Mouse (Mus musculus): ENCODE measurements around the gene A530084C06Rik.
A peak's percentile ranks its signal among the peaks of the same experiment; 100 is the strongest.

Gene A530084C06Rik

DNA sequence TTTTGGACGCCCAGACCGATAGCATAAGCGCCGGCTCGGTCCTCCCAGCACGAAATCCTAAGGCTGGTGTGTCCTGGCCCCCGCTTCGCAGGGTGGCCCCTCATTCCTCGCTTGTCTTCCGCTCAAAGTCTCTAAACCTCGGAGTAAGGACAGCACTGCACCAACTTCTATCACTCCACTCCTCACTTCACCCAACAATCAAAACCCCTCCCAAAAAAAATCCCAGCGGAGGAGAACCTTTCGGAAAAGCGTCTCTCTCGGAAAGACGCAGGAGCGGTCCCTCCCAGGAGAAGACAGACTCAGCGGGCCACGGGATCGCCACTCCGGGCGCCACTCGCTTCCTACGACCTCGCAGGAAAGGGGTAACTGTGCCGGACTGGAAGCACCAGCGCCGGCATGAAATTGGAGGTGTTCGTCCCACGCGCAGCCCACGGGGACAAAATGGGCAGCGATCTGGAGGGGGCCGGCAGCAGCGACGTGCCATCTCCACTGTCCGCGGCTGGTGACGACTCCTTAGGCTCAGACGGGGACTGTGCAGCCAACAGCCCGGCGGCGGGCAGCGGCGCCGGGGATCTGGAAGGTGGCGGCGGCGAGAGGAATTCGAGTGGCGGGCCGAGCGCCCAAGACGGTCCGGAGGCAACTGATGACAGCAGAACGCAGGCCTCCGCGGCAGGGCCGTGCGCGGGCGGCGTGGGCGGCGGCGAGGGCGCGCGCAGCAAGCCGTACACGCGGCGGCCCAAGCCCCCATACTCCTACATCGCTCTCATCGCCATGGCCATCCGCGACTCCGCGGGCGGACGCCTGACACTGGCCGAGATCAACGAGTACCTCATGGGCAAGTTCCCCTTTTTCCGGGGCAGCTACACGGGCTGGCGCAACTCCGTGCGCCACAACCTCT lies at the start of gene A530084C06Rik:
Gene A530084C06Rik (minus strand): TSS at position 813 of the 898 bp plus-strand sequence.
- no peak for DNase-seq

DNA sequence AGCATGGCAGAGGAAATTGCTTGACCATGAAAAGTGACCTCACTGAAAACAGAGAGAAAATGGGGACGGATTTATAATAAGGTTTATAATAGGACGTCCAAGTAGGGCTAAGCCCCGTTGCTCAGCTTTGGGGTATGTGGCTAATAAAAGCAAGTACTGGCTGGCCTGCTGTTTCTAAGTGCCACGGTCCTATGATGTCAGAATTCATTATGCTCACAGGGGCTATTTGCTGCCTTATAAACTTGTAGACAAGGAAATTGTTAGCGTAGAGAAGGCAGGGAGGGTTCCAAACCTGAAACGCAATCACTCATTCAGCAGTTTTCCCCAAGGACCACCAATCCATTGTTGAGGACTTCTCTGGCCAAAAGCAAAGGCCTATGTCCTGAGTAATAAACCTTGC lies 44.8 kb upstream of the A530084C06Rik start:
- DNase-seq, result no peak

DNA sequence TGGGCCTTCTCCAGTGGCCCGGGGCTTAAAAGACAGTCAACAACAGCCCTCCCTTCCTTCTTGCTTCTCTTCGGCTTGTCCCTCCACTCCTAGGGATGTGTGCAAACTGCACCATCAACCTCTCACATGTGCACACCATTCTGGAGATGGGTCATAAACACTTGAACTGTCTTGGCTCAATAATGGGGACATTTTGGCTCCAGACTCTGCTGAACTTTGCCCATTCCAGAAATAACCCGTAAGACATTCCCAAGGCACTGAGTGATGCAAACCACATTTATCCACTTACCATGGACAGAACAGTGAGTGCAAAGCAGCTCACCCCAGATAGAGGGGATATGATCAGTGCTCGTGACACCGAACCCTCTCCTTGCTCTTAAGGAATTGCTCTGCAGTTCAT lies 40.4 kb upstream of the A530084C06Rik start:
- DNase-seq, result no peak

DNA sequence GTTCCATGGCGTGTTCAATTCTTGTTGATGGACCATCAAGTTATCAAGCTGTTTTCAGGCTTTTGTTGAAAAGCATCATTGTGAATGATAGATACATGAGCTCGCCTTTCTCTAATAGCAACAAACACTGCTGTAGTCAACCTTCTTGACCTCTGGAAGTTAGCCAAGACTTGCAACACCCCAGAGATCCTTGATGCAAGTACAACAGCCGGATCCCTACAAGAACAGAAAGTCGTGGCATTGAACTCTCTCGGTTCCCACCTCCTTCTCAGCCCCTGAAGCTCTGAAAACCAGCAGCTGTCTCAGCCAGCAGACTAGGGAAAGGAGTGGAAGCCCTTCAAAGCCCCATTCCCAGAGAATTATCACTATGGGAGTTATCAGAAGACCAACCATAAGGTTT lies 28.2 kb upstream of the A530084C06Rik start:
- no peak for DNase-seq

DNA sequence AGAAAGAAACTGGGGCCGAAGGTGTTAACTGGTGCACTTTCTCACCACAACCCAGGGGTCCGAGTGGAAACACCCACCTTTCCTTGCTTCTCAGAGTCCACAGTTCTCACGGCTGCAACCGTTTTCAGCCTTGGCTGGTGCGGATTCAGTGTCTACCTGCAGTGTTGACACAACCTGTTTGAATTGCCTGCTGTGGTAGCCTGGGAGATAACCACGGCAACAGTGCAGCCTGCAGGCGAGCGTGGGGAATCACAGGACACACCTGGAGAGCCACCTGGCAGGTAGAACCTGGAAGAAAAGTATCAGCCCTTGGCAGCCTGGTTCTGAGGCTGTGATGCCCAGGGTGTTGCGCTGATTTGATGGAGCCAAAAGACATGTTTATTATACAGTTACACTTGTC lies 20.7 kb upstream of the A530084C06Rik start:
- no peak for DNase-seq

DNA sequence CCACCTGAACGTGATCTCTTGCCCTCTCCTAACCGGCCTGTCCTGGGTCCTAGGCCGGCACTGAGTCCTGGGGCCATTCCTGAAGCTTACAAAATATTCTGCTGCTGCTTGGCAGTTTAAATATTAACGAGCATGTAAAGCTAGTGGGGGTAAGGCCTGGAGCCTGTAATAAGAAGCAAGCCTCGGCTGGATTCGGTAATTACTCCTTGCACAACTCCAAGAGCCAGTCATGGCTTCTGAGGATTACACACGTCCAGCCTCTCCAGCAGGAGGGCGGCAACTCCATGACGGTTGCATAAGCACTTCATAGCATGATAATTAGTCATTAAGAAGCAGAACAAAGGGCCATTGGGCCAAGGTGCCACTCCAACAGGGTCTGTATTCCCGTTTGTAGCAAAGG lies 19.3 kb upstream of the A530084C06Rik start:
- no peak for DNase-seq

DNA sequence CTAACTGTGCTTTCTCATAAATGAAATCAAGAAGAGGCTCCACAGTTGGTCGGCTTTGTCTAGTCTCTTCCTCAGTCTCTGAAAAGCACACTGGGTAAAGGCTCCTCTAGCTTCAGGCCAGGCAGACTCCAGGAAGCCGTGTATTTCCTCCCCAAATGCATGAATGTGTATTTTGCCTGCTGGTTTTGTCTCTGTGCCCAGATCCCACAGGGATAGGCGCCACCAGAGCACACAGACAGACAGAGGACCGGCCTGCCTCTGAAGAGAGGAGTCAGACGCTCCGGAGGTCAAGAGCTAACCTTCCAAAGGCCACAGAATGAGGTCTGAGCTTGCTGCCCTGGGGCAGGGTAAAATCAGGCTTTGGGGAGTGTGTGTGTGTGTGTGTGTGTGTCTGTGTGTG lies 18.4 kb upstream of the A530084C06Rik start:
- DNase-seq, result no peak

DNA sequence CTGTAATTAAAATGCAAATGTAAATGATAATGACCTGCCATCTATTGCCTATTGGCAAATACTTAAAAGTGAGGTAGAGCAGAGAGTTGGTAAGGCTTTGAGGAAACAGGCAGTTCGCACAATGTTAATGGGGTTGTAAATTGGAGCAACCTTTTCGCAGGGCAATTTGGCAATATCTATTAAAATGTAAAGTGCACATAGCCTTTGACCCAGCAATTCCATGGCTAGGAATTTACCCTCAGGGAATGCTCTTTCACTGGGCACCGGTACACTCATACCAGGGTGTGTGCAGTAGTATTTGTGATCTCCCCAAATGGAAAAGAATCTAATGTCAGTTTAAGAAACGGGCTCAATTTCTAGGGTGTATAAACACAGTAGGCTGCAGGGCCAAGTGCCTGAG lies 17.6 kb upstream of the A530084C06Rik start:
- DNase-seq, result no peak

DNA sequence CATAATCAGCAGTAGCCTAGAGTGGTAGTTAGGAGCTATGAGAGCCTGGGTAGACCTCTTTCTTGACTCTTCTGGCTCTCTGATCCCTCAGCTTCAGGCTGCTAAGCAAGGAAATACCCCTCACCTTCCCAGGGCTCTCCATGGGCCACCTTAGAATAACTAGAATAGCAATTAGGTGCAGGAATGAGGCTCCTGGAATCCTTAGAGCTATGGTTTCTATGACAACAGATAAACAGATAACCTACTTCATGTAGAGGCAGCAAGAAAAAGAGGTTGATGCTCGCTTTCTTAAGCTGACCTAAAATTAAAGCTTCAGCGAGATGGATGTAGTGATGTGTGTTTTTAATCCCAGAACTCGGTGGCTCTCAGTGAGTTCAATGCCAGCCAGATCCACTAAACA lies 15.5 kb upstream of the A530084C06Rik start:
- DNase-seq, result no peak

DNA sequence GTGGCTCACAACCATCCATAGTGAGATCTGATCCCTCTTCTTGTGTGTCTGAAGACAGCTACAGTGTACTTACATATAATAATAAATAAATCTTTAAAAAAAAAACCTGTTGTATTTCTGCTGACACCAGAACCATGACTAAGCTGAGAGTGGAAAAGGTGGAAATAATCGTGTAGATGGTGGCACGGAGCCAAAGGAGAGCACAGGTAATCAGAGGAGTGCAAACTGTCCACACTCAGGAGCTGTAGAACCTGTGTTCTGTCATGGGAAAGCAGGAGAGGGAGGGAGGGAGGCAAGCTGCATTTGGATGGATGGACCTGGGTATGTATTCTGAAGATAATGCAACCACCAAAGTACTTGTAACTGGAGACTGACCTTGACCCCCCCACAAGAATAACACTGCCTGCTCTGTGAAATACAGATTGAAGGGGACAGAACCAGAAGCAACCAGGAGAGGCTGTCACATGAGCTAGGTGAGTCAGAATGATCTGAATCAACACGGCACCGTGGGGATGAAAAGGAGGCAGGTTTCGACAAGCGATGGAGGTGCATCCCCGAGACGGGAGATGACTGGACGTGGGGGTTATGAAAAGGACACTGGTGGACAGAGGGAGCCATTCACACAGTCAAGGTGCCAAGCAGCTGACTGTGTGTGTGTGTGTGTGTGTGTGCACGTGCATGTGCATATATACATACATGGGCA lies 13.8 kb upstream of the A530084C06Rik start:
- no peak for DNase-seq

DNA sequence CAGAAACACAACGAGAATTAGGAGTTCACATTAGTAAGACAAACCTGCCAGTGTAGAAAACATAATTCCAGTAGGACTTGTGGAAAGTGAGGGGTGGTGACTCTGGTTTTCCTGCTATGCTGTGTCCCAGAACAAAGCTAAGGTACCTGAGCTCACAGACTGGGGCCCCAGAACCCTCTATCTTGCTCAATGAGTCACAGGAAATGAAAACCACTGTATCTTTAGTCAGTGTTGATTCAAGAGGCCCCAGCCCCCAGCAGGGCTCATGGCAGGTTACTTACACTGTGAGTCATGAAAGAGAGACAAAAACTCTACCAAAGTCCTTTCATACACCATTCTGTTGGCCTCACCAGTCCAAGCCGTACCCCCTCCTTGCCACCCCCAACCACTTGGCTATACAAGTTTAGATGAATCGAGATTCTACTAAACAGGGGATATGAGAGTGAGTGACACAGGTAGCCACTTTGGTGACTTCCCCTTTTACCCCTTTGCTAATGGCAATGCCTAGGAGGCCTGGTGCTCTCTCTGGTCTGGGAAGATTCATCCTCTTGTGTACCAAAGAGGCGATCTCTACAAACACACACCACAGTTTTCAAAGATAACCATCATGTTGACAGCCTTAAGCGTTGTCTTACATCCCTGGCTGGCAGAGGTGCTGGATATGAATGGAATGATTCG lies 8.6 kb upstream of the A530084C06Rik start:
- no peak for DNase-seq

DNA sequence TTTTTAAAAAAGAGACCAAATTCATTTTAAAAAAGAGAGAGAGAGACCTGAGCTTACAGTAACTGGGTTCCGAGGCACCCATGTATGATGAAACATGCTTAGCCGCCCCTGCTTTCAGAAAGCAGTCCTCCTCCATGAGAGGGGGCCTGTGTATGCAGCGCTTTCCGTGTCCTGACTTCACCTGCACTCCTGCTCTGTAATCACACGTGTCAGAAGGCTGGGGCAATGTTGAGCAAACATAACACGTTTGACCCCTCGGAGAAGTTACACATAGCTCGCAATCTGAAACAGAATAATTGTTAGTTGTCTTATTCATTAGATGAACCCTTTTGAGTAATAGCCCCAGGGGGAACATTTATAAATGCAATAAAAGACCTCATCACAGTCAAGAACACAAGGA lies 8.0 kb upstream of the A530084C06Rik start:
- DNase-seq, result no peak

DNA sequence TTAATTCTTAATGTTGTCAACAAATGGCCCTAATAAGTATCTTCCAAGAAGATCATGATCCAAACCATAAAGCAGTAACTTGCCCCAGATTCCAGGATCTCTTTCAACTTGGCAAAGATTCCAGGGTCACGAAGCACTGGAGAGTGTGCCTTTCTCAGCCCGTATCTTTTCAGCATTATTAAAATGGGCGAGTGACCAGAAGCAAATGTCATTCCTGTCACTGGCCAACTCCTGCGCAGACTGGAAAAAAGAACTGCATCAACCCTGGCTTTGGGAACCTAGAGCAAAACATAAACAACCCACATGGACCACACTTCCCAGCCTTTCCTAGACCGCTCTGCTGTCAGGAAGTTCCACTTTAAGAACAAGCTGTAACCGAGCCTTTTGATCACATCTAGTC lies 5.3 kb upstream of the A530084C06Rik start:
- no peak for DNase-seq

DNA sequence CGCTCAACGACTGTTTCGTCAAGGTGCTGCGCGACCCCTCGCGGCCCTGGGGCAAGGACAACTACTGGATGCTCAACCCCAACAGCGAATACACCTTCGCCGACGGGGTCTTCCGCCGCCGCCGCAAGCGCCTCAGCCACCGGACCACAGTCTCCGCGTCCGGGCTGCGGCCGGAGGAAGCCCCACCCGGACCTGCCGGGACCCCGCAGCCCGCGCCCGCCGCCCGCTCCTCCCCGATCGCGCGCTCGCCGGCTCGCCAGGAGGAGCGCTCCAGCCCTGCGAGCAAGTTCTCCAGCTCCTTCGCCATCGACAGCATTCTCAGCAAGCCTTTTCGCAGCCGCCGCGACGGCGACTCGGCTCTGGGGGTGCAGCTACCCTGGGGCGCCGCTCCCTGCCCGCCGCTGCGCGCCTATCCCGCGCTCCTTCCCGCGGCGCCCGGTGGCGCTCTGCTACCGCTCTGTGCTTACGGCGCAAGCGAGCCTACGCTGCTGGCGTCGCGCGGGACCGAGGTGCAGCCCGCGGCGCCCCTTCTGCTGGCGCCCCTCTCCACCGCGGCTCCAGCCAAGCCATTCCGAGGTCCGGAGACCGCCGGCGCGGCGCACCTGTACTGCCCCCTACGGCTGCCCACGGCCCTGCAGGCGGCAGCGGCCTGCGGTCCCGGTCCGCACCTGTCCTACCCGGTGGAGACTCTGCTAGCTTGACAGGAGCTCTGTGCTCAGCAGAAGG lies 449 bp upstream of the A530084C06Rik start:
- DNase-seq, result peak; percentile 13

DNA sequence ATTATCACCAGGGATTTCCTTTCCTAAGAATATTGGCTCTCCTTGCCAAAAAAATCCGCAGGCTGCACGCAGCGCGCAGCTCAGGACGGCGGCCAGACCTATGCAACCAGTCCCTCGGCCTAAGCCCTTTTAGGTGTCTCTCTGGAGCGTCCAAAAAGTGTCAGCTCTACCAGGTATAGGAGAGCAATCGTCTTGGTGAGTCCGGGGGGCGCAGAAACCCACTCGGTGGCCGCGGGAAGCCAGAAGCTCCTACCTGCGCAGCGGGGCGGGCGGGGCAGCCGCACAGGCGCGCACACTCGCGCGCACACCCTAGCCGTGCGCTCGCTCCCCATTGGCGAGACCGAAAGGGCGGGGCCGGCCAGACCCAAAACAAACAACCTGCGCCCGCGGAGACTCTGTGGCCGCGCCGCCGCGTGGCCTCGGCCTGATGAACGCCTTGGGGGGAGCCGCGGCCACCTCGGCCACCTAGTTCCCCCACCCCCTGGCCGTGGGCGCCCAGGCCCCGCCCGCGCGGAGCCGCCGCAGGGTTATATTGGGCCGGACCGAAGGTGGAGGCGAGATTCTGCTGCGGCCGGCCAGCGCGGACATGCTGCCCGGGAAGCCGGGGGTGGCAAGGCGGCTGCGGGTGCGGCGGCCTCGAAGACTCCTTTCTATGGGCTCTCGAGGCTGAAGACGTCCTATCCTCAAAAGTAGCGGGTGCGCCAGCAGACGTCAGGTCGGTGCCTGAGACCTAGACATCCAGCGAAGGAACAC lies 1.2 kb downstream of the A530084C06Rik start:
- DNase-seq, result peak; percentile 9

DNA sequence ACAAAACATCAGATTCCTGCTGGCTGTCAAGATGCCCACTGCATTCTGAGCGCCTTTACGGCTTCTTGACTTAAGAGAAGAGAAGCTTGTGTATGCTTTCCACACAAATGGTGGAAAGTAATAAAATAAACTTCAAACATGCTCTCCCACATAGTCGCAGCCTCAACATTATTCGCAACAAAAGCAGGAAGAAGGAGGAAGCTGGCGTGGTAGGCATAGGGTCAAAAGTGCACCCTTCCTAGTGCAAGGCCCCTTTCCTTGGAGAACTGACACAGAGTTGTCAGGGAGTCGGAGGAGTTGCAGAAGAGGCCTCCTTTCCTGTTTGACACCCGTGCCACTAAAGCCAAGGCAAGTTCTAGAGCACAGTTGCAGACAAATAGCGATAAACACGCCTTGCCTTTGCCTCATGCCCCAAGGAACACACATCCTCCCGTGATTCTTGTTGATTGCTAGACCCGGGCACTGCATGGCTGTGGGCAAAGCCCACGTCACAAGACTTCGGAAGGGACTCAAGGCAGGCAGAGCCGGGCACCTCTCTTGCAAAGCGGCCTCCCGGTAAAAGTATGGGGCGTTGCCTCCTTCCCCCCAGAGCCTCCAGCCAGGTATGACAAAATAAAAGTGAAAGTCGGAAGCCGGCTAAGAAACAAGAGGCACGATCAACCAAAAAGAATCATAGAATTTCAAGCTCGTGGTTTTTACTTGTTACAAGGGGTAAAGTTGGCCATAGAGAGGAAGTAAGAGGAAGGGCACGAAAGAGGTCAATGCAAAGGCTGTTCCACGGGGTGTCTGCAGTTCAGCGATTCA lies 2.0 kb downstream of the A530084C06Rik start:
- DNase-seq, result no peak

DNA sequence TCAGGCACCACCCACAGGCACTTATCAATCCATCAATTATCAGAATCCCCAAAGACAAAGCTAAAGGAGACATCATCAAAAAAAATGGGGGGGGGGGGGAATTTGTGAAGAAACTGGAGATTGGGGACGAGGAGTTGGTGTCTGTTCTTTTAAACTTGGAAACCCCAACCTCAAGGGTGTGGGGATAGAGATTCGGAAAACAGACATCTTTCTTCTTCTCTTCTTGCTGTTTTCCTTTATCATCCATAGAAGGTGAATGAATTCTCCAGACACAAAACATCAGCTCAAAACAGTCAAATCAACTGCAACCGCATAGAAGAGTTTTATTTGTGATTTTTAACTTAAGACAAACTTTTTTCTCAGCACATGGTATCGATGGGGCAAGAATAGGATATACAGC lies 3.3 kb downstream of the A530084C06Rik start, which contains the start of gene Foxq1:
Gene Foxq1 (plus strand): TSS at position 301 of the 400 bp plus-strand sequence.
- DNase-seq, result no peak

DNA sequence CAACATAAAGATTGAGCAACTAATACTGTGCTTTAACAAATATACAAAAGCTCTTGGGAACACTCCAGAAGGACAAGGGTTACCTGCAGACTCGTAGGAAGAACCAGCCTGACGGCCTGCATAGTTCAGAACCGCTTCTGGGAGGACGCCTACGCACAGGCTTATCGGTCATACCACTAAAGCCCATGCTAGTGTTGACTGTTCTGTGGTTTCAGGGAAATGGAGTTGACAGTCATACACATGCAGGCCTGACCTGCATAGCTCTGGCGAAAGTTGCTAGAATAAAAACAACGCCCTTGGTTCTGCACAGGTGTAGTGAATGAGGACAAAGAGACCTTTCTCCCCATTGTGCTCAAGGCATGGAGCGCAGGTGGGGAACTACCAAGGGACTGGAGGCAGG lies 11.5 kb downstream of the A530084C06Rik start:
- DNase-seq, result no peak

DNA sequence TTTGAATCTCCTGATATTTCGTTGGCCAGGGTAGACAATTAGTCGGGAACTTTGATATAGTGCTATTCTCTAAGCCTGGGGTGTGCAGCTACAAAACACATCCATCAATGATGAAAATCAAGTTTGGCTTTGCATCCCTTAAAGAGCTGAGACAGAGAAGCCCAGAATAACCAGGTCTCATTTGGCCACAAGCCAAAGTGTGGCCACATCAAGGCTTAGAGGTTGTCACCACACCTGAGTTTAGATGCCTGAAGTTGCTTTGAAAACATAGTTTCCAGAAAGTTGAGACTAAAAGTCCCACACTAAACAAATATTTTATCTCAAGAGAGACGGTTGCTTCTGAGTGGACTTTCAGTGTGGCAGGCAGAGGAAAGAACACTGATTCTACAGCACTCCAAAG lies 11.9 kb downstream of the A530084C06Rik start:
- no peak for DNase-seq

DNA sequence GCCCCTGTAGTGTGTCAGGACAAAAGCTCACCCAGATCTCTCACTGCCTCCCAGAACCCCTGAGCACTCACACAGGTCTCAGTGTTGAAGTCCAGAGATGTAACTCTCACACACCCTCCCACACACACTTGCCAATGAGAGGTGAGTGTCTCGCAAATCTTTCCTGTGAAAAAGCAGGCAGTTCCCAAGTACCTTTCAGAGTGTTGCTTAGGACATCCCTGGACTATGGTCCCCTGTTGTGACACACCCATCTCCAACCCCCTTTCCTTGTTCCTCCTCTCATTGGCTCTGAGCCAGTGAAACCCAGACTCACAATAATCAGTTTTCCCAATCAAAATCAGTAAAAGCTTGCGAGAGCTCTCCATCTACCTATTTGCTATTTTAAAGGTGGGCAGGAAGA lies 12.3 kb downstream of the A530084C06Rik start:
- DNase-seq, result no peak

DNA sequence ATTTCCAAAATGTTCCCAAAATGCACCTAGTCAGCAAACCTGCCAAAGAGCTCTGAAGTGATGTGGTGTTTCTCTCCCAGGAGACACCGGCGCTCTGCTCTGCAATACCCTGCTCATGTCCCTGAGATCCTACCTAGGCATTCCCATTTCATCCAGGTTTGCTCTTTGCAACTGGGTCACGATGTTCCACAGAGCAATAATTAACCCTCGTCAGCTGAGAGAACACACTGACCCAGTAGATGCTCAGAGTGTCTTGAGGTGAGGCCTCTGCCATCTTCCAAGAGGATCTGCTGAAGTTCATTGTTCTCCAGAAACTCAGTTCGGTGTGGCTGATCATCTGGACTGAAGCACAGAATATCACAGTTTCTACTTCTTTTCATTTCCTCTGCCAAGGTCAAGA lies 16.1 kb downstream of the A530084C06Rik start:
- DNase-seq, result no peak

Measured in right cerebral cortex, adult 18-20 months (tissue).